Mouse (Mus musculus): ENCODE measurements around the gene Upk3bl.
"Not testable (repeated sequence)": the region's sequence is repeated elsewhere in the genome, so short reads cannot be mapped to it uniquely, and the experiment has no call there.

The Upk3bl gene

DNA sequence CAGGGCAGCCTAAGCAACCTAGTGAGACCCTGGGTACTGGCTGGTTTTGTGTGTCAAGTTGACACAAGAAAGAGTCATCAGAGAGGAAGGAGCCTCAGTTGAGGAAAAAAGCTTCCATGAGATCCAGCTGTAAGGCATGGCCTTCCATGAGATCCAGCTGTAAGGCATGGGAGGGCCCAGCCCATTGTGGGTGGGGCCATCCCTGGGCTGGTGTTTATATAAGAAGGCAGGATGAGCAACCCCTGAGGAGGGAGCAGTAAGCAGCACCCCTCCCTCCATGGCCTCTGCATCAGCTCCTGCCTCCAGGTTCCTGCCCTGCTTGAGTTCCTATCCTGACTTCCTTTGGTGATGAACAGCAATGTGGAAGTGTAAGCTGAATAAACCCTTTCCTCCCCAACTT, 5.8 kb upstream of the Upk3bl start:
- DNase-seq: not testable (repeated sequence)

DNA sequence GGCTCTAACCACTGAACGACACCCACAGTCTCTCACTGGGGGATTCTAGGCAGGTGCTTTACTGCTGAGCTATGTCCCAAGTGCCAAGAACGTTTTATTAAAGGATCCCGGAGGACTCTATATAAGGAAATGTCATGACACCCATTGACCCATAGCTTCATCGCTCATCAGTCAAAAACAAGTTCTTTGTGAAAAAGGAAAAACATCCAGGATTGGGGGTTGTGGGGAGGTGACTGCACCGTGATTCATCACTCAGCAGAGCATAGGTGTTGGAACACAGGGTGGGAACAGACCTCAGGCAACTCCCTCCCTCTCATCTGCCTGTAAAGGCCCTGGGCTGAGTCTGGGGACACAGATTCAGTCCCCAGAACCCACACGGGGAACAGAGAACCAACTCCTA, 4.4 kb upstream of the Upk3bl start:
- no peak for DNase-seq

GRCm38 (mm10) chr5:136051231-136052085, 2.8 kb upstream of the Upk3bl start:
- DNase-seq: peak; percentile 89

GRCm38 (mm10) chr5:136052861-136053655, 1.2 kb upstream of the Upk3bl start:
- DNase-seq: peak; percentile 45

DNA sequence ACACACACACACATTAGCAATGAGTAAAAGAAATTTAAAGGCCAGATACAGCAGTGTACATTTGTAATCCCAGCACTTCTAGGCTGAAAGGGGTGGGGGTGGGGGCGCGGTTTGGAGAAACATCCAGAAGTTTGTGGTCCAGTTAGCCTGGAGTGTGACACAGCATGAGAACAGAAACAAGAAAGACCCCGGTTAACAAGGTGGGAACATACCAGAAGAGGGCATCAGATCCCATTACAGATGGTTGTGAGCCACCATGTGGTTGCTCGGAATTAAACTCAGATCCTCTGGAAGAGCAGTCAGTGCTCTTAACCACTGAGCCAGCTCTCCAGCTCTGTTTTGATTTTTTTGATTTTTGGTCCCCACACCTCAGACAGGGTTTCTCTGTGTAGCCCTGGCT, 1.8 kb downstream of the Upk3bl start:
- DNase-seq: no peak

- DNase-seq: no peak
These were observed 2.8 kb downstream of the Upk3bl start for GRCm38 (mm10) chr5:136057085-136057484.

DNA sequence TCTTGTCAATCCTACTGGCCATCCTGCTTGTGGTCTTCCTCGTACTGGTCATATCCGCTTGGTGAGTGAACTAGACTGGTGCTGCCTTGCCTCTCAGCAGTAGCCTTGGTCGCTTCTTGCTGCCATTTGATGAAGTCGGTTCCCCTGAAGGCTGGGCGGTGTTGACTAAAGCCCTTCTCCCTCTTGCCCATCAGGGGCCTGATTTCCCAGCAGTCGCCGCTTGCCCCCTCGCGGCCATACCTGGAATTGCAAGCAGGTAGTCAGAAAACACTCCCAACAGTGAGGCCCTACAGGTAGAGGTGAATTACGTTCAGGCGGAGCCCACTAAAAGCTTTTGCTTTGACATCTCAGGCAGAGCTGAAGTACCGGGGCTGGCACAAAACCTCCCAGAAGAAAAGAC, 7.3 kb downstream of the Upk3bl start:
- peak; percentile 93 for DNase-seq

DNA sequence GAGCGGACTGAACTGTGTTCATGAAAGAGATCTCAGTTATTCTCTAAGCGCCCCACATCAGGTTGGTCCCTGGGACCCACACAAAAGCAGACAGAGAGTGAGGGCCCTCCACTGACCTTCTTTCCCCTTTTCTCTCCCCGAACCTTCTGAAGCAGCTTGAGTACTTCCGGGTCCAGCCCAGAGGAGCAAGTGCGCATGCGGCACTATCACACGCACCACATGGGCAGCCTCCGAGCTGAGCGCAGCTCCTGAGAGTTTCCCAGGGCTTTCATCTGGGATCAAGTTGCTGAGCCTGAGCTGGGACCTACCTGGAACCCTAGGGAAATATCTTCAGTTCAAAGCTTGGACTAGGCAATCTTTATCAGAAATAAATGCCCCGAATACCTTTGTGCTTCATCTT, 9.6 kb downstream of the Upk3bl start:
- DNase-seq: no peak

- DNase-seq: not testable (repeated sequence)
These were observed 12.3 kb downstream of the Upk3bl start for GRCm38 (mm10) chr5:136066404-136067148.

DNA sequence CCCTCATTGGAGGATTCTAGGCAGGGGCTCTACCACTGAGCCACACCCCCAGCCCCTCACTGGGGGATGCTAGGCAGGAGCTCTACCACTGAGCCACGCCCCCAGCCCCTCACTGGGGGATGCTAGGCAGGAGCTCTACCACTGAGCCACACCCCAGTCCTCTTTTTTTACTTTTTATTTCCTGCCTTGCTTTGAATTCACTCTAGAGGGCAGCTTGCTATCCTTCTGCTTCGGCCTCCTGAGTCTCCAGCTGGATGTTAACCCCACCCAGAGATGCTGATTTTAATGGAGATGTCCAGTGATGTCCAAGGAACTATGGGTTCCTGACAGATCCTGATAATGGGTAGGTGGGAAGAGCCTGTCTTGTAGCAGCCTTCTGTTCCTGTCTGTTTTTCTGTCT, 15.1 kb downstream of the Upk3bl start:
- DNase-seq: no peak

- DNase-seq: no peak
These were observed 18.8 kb downstream of the Upk3bl start for GRCm38 (mm10) chr5:136073051-136073450.

DNA sequence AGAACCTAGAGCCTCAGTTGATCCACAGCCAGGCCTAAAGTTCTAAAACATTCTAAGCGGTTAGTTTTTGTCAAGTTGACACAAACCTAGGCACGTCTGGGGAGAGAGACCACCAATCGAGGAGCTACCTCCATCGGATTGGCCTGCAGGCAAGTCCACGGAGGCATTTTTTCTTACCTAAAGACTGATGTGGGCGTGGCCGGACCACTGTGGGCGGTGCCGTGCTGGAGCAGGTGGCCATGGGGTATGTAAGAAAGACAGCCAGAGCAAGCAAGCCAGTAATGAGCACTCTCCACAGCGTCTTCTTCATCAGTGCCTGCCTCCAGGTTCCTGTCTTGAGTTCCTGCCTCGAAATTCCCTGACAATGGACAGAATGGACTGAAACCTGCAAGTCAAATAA, 19.2 kb downstream of the Upk3bl start:
- no peak for DNase-seq

- DNase-seq: no peak
These were observed 20.8 kb downstream of the Upk3bl start for GRCm38 (mm10) chr5:136075076-136075475.

DNA sequence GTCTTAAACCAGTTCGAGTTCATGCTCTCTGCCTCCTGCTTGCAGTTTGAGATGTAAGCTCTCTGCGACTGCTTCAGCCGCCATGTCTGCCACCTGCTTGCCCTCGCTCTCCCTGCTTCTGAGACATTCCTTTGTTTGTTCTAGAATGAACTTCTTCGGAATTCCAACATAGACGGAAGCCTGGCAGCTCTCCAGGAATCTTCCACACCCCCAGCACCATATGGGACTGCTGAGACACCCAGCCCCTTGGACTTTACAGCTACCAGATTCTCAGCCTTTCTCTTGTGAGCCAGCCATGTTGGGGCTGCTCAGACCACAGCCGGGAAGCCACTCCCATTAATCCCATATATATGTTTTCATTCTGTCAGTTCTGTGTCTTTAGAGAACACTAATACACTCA, 22.0 kb downstream of the Upk3bl start:
- DNase-seq: peak; percentile 71

DNA sequence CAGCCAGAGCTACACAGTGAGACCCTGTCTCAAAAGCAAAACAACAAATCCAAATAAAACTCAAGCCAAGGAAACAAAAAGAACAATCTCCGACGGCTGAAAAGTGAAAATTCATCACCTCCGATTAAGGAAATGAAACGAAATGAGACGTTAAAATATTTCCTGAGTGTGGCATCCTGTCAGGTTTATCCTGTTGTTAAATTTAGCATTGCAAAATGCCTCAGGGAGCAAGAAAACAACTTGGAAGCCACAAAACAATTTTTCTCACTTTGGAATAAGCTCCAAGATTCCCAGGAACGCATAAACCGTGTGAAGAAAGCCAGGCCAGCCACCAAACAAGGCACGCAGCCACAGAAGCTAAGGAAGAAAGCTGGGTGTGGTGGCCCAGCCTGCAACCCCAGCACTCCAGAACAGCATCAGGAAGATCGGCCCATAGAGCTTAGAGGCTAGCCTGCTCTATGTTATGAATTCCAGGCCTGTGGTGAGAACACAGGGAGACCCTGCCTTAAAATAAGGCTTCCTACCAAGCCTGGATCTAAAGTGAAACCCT, 22.8 kb downstream of the Upk3bl start:
- DNase-seq: no peak

DNA sequence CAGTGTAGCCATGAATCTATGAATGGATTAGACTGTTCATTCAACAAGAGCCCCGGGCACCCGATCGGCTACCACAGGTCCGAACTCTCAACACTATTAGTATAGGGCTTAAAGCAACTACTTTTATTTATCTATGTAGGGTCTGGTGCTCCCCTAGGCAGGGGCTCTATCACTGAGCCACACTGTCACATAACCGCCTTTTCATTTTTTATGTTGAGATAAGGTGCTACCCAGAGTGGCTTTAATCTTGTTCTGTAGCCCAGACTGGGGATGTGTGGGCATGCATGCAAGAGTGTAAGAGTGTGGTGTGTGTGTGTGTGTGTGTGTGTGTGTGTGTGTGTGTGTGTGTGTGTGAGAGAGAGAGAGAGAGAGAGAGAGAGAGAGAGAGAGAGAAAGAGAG, 23.8 kb downstream of the Upk3bl start:
- DNase-seq: no peak

DNA sequence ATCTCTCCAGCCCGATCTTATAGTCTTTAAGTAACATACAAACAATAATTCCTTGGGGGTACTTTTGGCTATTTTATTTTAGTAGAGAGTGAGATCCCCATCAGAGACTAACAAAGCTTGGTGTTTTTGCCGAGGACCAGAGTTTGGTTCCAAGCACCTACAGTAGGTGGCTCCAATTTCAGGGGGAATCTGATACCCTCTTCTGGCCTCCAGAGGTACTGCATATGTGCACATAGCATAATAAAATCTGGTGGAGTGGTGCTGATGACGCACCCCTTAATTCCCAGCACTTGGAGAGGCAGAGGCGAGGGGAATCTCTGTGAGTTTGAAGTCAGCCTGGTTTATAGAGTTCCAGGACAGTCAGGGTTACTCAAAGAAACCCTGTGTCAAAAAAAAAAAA, 28.1 kb downstream of the Upk3bl start:
- no peak for DNase-seq

- DNase-seq: peak; percentile 96
These were observed 29.4 kb downstream of the Upk3bl start, which contains the start of gene Rasa4 for GRCm38 (mm10) chr5:136083669-136084107. Rasa4 (plus strand) TSS chr5:136083916.

DNA sequence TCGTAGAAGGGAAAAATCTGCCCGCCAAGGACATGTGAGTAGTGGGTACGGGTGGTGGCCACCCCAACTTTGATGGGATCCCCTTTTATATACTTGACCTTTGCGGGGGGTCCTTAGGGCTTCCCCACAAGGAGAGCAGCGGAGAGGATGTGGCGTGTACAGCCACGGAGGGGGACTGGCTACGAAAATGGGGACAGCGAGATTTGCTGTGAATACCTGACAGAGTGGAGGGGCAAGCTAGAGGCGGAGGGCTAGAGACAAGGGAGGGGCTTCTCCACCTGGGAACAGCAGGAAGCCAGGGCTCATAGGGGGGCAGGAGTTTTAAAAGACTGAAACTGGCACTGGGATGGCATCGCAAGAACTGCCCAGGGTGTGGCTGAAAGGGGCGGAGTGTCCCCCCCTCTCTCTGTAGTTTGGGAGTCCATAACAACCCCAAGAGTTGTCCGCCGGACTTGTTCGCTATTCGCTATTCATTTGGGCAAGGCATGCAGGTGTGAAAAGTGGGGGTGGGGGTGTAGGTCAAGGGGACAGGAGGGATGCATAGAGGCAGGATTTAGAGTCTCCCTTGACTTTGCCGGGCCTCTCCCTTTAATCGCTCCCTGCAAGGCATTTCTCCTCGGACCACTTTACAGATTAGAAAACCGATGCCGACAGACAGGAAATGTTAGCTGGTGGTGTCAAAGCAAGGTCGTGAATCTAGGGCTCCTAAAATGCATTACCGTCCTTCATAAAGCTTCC, 30.0 kb downstream of the Upk3bl start:
- peak; percentile 34 for DNase-seq

DNA sequence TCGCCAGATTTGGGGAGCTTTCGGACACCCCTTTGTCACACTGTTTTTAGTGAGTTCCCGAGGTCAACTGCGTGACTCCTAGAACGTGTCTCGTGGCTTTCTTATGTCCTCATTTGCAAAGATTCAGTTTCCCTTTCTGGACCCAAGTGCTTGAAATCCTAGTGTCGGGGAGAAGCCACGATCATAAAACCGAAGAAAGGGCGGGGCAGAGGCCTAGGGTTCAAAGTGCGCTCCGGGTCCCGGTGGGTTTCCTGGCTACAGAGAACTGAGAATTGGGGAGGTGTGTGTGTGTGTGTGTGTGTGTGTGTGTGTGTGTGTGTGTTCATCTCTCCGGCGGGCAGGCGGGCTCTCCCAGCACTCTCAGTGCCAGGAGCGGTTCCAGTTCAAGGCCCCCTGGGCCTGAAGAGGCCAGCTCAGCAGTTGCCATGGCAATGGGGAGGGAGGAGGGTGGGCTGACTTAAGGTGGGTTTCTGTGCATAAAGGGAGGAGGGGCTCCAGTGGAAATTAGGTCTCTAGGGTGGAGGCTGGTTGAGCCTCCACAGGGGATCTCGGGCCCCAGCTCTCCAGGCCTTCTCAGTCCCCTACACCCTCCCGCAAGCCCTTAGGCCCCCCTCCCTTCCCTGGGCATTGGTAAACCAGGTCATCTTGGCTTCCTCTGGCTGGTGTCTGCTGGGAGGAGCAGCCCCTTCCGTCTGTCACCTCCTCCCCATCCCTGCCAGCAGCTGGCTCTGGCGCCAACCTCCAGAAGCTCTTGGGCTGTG, 30.8 kb downstream of the Upk3bl start:
- peak; percentile 57 for DNase-seq

DNA sequence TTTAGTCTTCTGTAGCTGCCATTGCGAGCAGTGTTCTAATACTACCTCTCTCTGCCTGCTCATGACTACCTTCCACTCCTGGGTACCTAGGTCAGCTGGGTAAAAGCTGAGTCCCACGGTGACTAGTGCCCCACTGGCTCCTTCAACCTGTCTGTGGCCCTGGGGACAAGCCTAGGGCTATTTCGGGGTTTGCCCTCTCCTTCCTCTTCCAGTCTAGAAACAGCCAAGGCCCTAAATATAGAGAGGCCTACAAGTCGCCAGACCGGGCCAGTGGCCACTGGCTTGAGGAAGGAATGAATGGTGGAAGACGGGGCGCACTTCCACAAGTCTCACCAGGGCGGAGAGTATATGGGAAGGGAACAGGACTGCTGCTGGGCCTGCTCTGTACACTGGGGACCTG, 32.0 kb downstream of the Upk3bl start:
- DNase-seq: no peak

Measured in kidney, postnatal 10 days (tissue).